Mouse (Mus musculus) small intestine, adult 2 months (tissue): ENCODE results near the gene F5. TPM values are rescaled to one million over a fixed set of nuclear protein-coding genes. Genes with fewer than 3 reads are reported as not detected.

Source experiments
- H3K27ac ChIP-seq: fragments of 200-500 bp; 2 replicates; pipeline ENCODE4 v1.5.1; 2012; ENCODE audit warnings: low read depth, low read length, control low read depth, inconsistent platforms; ENCODE audit not compliant: insufficient read depth
- H3K27me3 ChIP-seq: fragments of 200-500 bp; 2 replicates; pipeline ENCODE4 v1.6.1; 2012; ENCODE audit warnings: mild to moderate bottlenecking, moderate library complexity, low read length, inconsistent platforms; ENCODE audit not compliant: control insufficient read depth, insufficient read depth
- H3K36me3 ChIP-seq: fragments of 200-500 bp; 2 replicates; pipeline ENCODE4 v1.6.1; 2012; ENCODE audit warnings: mild to moderate bottlenecking, low read length, control low read depth, inconsistent platforms; ENCODE audit not compliant: control insufficient read depth, insufficient read depth
- H3K4me1 ChIP-seq: fragments of 200-500 bp; 2 replicates; pipeline ENCODE4 v1.6.1; 2012; ENCODE audit warnings: low read length, inconsistent platforms, mixed read lengths; ENCODE audit not compliant: control insufficient read depth, insufficient read depth, insufficient read length
- H3K4me3 ChIP-seq: fragments of 200-500 bp; 2 replicates; pipeline ENCODE4 v1.5.1; 2012; ENCODE audit warnings: low read depth, mild to moderate bottlenecking, control low read depth, inconsistent platforms, low read length, moderate library complexity
- CTCF ChIP-seq: fragments of 200-500 bp; IDR thresholded peaks from 2 replicates; pipeline ENCODE4 v1.5.1; 2012; ENCODE audit warnings: low read depth, mild to moderate bottlenecking, control low read depth, inconsistent platforms, low read length, moderate library complexity, mixed read lengths; ENCODE audit not compliant: insufficient replicate concordance, insufficient read length; ENCODE audit errors: extremely low read depth
- POLR2A ChIP-seq: fragments of 200-500 bp; IDR thresholded peaks from 2 replicates; pipeline ENCODE4 v1.6.1; 2012; ENCODE audit warnings: low read depth, mild to moderate bottlenecking, control low read depth, inconsistent platforms, low read length, moderate library complexity
- WGBS: fragments of 180-500 bp; shearing (Covaris S2); methylation state at CpG from one replicate; pipeline ENCODE4 v1.1.7; 2018; 5-methylcytosine and 5-hydroxymethylcytosine counted together
- polyA plus RNA-seq: library from polyadenylated mRNA; depleted of rRNA; stranded (reverse); fragments of >200 nt; gene quantifications from 2 replicates; pipeline ENCODE4 v1.2.3, GENCODE M21; 2012

F5 gene
- polyA plus RNA-seq, 1 experiment: 0.23 TPM

- no peak overlapping the region; the same call in 1 of the 2 replicates for H3K27ac ChIP-seq
- H3K4me1 ChIP-seq: peaks cover 8% of the 10 kb centered on the region; the same call in 1 of the 2 replicates
- no peaks in the 10 kb centered on the region for H3K27me3 ChIP-seq
- H3K36me3 ChIP-seq: no peaks in the 10 kb centered on the region
- WGBS: 33% methylated on average over 3 of the region's 3 CpGs
- no peak overlapping the region for H3K4me3 ChIP-seq
- no peak for TF ChIP-seq CTCF
- no peak for TF ChIP-seq POLR2A
Observed at GRCm38 (mm10) chr1:164119892-164120776, 31.5 kb upstream of the F5 start.

- H3K4me3 ChIP-seq: no peak overlapping the region
- no peaks in the 10 kb centered on the region for H3K36me3 ChIP-seq
- H3K4me1 ChIP-seq: peaks cover 8% of the 10 kb centered on the region; the same call in 1 of the 2 replicates
- no peak overlapping the region; the same call in 1 of the 2 replicates for H3K27ac ChIP-seq
- no peaks in the 10 kb centered on the region for H3K27me3 ChIP-seq
- no peak for TF ChIP-seq CTCF
- TF ChIP-seq POLR2A: no peak
- 59% methylated on average over 3 of the region's 3 CpGs for WGBS
Observed at GRCm38 (mm10) chr1:164120777-164121158, 30.9 kb upstream of the F5 start.

- Histone ChIP-seq H3K27ac (no peak overlapping the region), H3K4me3 (no peak overlapping the region), H3K36me3 (no peaks in the 10 kb centered on the region), H3K27me3 (no peaks in the 10 kb centered on the region), H3K4me1 (peaks cover 8% of the 10 kb centered on the region; the same call in 1 of the 2 replicates)
- WGBS: 78% methylated on average over 3 of the region's 3 CpGs
- TF ChIP-seq CTCF: no peak
- TF ChIP-seq POLR2A: no peak
Observed at GRCm38 (mm10) chr1:164123836-164124235, 27.8 kb upstream of the F5 start.

- Histone ChIP-seq H3K27me3 (no peaks in the 10 kb centered on the region), H3K4me3 (no peak overlapping the region), H3K27ac (no peak overlapping the region), H3K4me1 (no peaks in the 10 kb centered on the region), H3K36me3 (no peaks in the 10 kb centered on the region)
- WGBS: 71% methylated on average over 3 of the region's 3 CpGs
- TF ChIP-seq POLR2A (no peak), CTCF (no peak)
Observed at GRCm38 (mm10) chr1:164130013-164130412, 21.6 kb upstream of the F5 start.

GRCm38 (mm10) chr1:164132609-164133008 is 19.0 kb upstream of the F5 start:
- Histone ChIP-seq H3K4me1 (peaks cover 3% of the 10 kb centered on the region; the same call in 1 of the 2 replicates), H3K27me3 (no peaks in the 10 kb centered on the region), H3K4me3 (no peak overlapping the region), H3K27ac (no peak overlapping the region), H3K36me3 (no peaks in the 10 kb centered on the region)
- WGBS: 48% methylated on average over 1 of the region's 1 CpGs
- TF ChIP-seq CTCF: no peak
- no peak for TF ChIP-seq POLR2A

- WGBS: 59% methylated on average over 6 of the region's 6 CpGs
- Histone ChIP-seq H3K27me3 (no peaks in the 10 kb centered on the region), H3K4me1 (peaks cover 3% of the 10 kb centered on the region; the same call in 1 of the 2 replicates), H3K36me3 (no peaks in the 10 kb centered on the region), H3K4me3 (no peak overlapping the region), H3K27ac (no peak overlapping the region)
- no peak for TF ChIP-seq CTCF
- no peak for TF ChIP-seq POLR2A
Observed at GRCm38 (mm10) chr1:164134101-164134500, 17.5 kb upstream of the F5 start.

GRCm38 (mm10) chr1:164135360-164135759 is 16.3 kb upstream of the F5 start:
- Histone ChIP-seq H3K27me3 (no peaks in the 10 kb centered on the region), H3K4me3 (no peak overlapping the region), H3K4me1 (peaks cover 3% of the 10 kb centered on the region; the same call in 1 of the 2 replicates), H3K36me3 (no peaks in the 10 kb centered on the region), H3K27ac (no peak overlapping the region)
- 27% methylated on average over 5 of the region's 5 CpGs for WGBS
- TF ChIP-seq POLR2A: no peak
- TF ChIP-seq CTCF: no peak

- Histone ChIP-seq H3K4me1 (peaks cover 3% of the 10 kb centered on the region; the same call in 1 of the 2 replicates), H3K4me3 (no peak overlapping the region), H3K27ac (no peak overlapping the region), H3K27me3 (no peaks in the 10 kb centered on the region), H3K36me3 (no peaks in the 10 kb centered on the region)
- TF ChIP-seq POLR2A (no peak), CTCF (no peak)
- 20% methylated on average over 11 of the region's 11 CpGs for WGBS
Observed at GRCm38 (mm10) chr1:164135960-164136359, 15.7 kb upstream of the F5 start.
